Mouse (Mus musculus): ENCODE results near the gene Trp53rkb.

DNA sequence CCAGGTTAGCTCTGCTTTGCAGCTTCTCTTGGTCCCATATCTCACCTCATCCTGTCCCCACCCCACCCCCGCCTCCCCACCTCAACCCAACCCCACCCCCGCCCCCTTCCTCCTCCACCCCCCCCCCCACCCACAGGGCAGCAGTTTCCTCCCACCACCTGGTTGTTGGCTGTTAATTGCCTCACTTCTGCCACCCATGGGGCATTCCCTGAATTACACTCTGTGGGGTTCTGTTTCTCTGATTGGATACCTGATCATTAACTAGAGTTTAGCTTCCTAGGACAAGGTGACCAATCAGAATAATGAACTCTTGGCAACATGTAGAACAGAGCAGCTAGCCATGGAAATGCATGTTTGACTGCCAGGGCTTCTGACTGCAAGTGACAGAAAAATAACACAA, 16.1 kb upstream of the Trp53rkb start:
- peak; percentile 51; the same call in 1 of the 2 replicates for TF ChIP-seq CTCF (IDR thresholded peaks at IDR 0.05; ENCODE audit: low read depth)
- no peak for TF ChIP-seq EP300 (IDR thresholded peaks at IDR 0.05; ENCODE audit: low read depth)
